Mouse (Mus musculus): ENCODE measurements around the gene Plb1.
A peak's percentile ranks its signal among the peaks of the same experiment; 100 is the strongest.

Plb1 gene

DNA sequence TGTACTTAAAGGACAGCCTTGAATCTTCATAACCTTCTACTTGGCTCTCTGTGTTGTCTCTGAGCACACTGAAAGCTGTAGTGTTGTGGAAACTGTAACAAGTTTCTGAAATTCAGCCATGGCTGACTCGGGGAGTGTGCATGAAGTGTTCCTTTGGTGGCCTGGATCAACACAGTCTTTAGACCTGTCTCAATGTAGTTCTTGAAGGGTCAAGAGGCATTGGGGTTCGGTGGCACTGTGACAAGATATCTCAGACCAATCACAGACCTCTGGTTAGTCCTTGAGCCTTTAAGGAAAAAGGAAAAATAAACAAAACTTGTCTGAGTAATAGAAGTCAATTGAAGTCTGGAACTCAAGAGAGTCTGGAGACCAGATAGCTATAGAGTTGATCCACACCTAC, 58.8 kb downstream of the Plb1 start:
- no peak for TF ChIP-seq GATA4 (IDR thresholded peaks at IDR 0.05; ENCODE audit: insufficient replicate concordance, low read length)

DNA sequence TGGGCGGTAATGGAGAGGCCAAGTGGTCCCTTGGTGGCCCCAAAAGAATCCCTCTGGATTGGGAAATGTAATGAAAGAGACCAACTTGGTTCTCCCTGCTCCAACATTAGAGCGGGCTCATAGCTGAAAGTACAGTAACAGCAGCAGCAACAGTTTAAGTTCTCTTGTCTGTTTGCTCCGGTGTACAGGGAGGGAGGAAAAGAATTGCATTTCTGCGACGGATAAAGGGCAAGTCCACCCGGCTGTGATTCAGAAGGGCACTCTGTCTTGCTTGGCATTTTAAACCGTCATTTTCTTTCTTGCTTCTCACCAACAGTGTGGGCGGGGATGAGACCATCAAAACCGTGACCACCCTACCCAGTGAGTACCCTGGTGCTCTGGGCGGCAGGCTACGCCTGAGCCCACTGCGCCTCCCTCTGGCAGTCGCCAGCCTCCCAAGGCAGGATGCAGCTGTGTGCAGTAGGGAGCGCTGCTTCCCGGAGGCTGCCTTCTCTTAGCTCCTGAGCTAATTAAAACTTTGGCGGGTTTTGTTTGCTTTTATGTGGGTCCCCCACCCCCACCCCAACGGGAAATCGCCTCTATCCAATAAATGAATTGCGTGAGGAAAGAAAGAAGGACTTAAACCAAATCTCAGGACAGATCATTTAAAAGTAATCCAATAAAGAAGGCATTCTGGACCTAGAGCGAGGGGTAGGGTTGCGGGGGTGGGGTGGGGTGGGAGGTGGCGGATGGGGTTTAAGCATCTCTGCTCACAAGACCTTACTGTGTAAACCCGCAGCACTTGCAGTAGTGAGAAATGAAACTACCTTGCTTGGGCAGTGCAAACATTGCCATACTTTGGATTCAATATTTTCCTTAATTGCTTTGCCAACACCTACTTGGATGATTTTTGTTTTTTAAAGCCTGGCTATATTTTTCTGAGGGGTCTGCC, 70.7 kb downstream of the Plb1 start:
- TF ChIP-seq GATA4 (IDR thresholded peaks at IDR 0.05; ENCODE audit: insufficient replicate concordance, low read length) = no peak

DNA sequence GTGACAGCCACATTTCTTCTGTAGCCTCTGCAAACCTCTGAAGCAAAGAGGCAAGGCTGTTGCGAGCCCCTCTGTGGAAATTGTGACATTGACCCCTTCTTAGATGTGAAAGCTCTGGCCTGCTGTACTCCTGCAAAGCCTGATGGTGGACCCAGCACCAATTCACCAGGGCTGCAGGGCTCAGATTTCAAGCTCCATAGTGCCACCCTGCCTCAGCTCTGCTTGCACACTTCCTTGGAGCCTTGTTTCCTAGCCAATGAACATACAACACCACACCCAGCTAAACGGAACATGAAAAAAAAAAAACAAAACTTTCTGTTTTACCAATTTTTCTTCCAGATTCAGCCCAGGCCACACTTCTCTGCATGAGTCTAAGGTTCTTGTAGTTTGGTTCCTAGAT, 74.6 kb downstream of the Plb1 start:
- TF ChIP-seq GATA4 (IDR thresholded peaks at IDR 0.05; ENCODE audit: insufficient replicate concordance, low read length) = no peak

DNA sequence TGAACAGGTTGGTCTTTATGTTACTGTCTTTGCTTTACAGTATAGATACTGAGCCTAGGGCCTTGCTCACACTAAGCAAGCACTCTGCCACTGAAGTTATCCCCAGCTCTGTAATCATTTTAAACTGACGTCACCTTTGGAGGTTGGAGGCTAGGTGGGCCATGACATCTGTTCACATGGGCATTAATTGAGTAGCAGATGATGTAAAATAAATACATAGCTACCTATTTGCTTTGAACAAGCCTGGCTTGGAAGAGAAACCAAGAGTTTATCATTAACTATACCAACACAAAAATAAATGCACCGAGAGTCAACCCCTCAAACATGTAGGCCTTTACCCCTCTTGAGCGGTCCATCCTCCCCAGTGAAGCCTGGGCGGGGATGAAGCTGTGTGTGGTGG, 76.1 kb downstream of the Plb1 start:
- no peak for TF ChIP-seq GATA4 (IDR thresholded peaks at IDR 0.05; ENCODE audit: insufficient replicate concordance, low read length)

DNA sequence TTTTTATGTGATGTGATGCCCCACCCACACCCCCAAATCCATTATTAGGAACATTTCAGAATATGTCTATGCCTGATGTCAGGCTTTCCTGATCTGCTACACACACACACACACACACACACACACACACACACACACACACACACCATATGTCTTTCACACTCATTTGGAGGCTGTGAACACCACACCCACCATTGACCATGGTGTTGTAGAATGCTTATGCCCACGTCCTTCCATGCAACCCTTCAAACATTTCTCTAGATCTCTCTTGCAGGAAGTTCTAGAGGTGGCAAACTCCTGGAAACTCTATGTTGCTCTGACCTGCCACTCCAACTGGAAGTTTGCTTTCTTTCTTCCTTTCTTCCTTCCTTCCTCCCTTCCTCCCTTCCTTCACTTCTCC, 77.2 kb downstream of the Plb1 start:
- no peak for TF ChIP-seq GATA4 (IDR thresholded peaks at IDR 0.05; ENCODE audit: insufficient replicate concordance, low read length)

DNA sequence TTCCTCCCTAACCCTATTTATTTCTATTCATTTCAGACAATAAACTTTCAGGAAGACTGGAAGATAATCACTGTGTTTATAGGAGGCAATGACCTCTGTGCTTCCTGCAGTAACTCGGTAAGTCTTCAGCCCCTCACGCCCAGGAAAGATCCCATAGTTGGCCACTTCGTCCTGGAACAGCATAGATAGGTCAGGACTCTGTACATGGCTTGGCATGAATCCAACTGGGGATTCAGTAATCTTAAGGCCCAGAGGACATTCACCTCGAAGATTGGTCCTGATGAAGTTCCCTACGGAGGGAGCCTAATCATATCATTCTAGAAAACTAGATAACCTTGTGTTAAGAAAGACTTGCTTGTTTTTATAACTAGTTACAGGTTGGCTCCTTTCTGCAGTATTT, 78.3 kb downstream of the Plb1 start:
- TF ChIP-seq GATA4 (IDR thresholded peaks at IDR 0.05; ENCODE audit: insufficient replicate concordance, low read length) = no peak

DNA sequence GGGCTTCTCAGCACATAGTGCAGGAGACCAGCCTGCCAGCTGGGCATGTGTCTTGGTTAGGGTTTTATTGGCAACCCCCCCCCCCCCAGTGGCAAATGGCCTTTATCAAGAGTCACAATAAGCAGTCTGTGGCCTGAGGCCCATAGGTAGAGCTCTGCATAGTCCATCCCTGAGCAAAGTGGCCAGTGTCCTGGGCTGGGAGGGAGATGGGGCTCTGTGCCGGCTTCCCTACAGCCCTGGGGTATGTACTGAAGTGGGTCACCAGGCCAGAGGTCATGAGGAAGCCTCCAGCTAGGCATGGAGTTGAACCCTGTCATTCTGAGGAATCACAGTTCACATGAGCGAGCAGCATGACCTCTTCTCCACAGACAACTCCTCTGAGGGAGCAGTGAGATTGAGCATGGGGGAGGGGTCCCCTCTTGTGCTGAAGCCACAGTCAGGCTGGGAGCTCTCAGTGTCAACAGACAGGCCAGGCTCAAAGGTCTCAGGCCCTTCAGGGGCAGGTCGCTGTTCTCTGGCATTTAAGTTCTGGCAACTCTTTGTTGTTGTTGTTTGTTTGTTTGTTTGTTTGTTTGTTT, 79.2 kb downstream of the Plb1 start:
- TF ChIP-seq GATA4 (IDR thresholded peaks at IDR 0.05; ENCODE audit: insufficient replicate concordance, low read length) = no peak

DNA sequence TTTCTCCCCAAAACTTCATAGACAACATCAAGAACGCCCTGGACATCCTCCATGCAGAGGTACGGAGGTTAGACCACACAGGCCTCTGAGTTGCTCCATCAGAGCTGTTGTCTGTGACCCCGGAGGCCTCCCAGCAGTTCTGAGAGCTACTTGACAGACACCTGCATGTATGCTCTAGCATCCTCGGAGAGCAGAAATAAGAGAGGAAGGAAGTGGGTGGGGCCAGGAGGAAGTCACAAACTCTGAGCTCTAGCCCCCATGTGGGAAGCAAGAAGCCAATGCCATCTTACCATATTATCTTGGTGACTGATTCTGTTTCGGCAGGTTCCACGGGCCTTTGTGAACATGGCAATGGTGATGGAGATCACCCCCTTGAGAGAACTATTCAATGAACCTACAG, 81.2 kb downstream of the Plb1 start:
- no peak for TF ChIP-seq GATA4 (IDR thresholded peaks at IDR 0.05; ENCODE audit: insufficient replicate concordance, low read length)

DNA sequence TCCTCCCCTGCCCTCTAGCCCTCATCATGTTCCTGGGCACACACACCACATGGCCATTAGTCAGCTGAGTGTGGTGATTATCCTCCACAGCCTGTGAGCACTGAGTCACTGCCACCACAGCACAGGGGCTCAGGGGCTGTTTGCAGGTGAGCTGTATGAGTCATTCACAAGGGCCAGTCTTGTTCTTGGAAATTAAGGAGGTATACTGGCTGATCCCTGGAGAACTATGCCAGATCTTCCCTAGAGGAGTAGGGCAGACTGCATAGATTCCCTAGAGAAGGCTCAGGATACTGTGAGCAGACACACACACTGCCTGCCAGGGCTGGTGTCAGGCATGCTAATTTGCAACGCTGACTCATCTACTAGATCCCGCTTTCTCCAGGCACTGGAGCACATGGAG, 82.2 kb downstream of the Plb1 start:
- TF ChIP-seq GATA4 (IDR thresholded peaks at IDR 0.05; ENCODE audit: insufficient replicate concordance, low read length) = no peak

DNA sequence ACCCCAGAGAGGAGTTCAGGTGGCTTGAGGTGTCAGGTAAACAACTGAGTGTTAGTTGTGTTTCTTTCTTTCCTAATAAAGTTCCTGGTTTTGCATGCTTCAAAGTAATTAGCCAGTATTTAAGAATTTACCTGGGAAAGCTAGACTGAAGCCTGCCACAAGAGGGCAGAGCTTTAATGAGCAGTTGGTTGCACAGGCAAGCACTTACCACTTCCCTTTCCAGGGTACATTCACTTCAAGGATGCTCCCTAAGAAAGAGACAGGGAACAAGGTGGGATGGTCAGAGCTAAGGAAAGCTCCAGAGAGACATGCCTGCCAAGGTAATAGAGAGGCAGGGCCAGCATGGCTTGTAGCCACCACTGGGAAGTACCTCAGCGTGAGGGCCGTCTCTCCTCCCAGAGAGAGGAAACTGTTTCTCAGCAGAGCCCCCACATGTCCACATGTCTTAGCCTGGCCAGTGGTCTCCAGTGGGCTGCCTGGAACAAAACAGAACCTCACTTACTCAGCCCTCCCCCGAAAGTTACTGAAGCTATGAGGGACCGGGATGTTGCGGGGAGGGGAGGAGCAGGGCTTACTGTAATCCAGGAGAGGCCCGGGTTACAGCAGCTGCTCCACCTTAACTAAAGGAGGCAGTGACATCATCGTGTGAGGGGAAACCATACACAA, 89.8 kb downstream of the Plb1 start:
- no peak for TF ChIP-seq GATA4 (IDR thresholded peaks at IDR 0.05; ENCODE audit: insufficient replicate concordance, low read length)

DNA sequence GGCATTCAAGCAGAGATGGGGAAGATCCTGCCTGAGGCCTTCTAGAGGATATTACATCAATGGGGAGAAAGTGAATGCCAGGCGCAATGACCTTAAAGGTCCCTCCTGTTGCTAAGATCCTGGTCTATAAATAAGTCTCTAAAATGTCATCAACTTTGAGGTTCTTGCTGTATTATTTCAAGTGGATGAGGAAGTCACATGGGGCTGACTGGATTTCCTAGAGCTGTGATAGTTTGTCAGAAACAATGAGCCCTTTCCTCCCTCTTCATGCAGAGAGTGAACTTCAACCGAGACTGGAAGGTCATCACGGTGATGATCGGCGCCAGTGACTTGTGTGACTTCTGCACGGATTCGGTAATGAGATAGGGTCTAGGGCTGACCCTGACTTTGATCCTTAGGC, 95.6 kb downstream of the Plb1 start:
- peak; percentile 62; the same call in 1 of the 2 replicates for TF ChIP-seq GATA4 (IDR thresholded peaks at IDR 0.05; ENCODE audit: insufficient replicate concordance, low read length)

DNA sequence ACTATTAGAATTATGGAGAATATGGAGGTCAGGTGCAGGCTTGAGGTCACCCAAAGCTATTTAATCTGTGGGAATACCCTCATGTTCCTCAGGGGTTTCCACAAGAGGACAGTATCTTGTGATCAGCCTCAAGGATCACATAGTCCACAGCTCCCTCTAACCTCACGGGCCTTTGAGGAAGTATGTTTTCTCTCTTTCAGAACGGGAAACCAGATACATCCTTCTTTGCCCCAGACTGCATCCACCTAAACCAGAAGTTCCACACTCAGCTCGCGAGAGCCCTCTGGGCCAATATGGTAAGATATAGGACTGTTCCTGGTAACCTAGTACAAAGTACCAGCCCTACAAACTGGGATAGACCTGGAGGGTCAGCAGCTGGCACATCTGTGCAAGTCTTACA, 100.1 kb downstream of the Plb1 start:
- no peak for TF ChIP-seq GATA4 (IDR thresholded peaks at IDR 0.05; ENCODE audit: insufficient replicate concordance, low read length)

DNA sequence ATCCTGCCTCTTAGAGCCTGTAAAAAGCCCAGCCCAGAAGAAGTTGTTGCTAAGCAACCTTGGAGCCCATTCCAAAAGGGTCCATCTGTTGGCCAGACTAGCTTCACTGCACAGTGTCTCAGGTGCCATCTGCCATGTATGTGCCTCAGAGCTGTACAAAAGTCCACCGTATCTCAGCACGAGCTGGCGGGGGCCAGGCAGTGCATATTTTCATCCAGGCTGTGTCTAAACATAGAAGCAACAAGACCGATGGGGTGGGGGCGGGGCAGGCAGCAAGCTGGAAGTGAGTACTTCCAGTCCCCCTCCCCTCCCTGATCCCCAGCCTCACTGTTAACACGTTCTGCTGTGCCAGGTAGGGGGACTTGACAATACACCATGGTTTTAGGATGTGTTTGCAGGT, 102.7 kb downstream of the Plb1 start:
- no peak for TF ChIP-seq GATA4 (IDR thresholded peaks at IDR 0.05; ENCODE audit: insufficient replicate concordance, low read length)

DNA sequence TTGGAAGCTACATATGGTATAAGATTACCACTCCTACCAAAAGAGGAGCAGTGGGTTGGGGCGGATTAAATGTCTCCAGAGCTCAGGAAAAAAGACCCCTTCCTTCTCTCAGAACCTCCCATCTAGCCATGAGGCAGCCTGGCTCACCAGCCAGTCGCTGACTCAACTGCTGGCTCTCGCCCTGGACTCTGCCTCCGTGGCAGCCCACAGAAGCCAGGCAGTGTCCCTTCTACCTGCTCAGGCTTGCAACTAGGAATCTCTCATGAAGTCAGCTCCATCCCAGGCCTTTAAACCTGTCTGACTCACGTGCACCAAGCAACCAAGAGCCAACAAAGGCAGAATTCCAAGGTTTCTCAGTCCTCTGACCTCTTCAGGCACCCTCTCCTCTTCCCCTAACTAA, 103.6 kb downstream of the Plb1 start:
- no peak for TF ChIP-seq GATA4 (IDR thresholded peaks at IDR 0.05; ENCODE audit: insufficient replicate concordance, low read length)

DNA sequence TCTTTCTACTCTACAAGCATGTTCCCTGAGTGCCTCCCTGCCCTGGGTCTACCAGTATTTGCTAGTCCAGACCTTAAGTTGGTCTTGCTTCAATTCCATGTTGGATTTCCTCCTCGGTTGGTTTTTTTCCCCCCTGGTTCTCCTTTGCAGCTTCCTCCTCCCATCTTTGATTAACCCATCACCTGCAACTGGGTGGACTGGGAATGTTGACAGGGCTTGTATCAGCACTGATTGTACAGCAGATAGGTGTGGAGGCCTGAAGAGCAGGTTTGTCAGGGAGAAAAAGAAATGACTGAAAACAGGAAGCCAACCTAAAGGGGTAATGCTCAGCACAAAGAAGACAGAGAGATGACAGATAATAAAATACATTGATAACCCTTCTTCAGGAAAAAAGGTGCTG, 104.8 kb downstream of the Plb1 start:
- no peak for TF ChIP-seq GATA4 (IDR thresholded peaks at IDR 0.05; ENCODE audit: insufficient replicate concordance, low read length)

DNA sequence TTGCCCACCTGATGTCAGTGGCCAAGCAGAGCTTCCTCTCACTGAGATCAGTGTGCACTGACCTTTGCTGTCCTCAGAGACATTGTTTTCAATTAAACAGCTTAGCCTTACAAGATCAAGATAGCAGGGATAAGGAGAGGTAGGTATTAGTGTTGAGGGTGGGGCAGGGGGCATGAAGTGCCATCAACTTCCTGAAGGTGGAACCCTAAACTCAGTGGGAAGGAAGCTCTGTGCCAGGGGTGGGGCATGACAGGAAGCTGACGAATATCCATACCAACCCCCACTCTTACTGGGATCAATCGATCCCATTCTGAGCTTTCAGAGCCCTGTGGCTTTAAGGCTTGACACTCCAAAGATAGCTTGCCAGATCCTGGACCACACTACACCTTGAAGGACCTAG, 105.8 kb downstream of the Plb1 start:
- TF ChIP-seq GATA4 (IDR thresholded peaks at IDR 0.05; ENCODE audit: insufficient replicate concordance, low read length) = no peak

All from liver, adult (tissue).